Mouse (Mus musculus): ENCODE measurements at regions not wholly inside any gene's neighbourhood (a gene's known extent, or its start where the extent isn't known, plus 50 kb on each side); places are given as distances from the start of the nearest gene placed in this dataset.

GRCm38 (mm10) chr8:96174996-96175395 lies 286.6 kb upstream of the Got2 start:
- WGBS, result 53% methylated on average over 5 of the region's 5 CpGs
- ATAC-seq (ENCODE audit: low FRiP score, low TSS enrichment), result no peak

GRCm38 (mm10) chr8:96164933-96165332 lies 276.6 kb upstream of the Got2 start:
- H3K4me1 ChIP-seq (ENCODE audit: insufficient read depth, low read length), result no peaks in the 10 kb centered on the region
- no peak overlapping the region for H3K4me2 ChIP-seq (replicated peaks; ENCODE audit: low read depth, low read length)
- H3K36me3 ChIP-seq (ENCODE audit: insufficient read depth, low read length), result no peaks in the 10 kb centered on the region
- no peaks in the 10 kb centered on the region for H3K9me3 ChIP-seq (ENCODE audit: low read length)
- no peak overlapping the region for H3K4me3 ChIP-seq (ENCODE audit: low read length)
- 92% methylated on average over 8 of the region's 8 CpGs for WGBS
- no peak overlapping the region for H3K27ac ChIP-seq (ENCODE audit: low read length)
- no peak for ATAC-seq (ENCODE audit: low FRiP score, low TSS enrichment)
- no peak overlapping the region for H3K9ac ChIP-seq (replicated peaks; ENCODE audit: low read length)
- H3K27me3 ChIP-seq (ENCODE audit: insufficient read depth, low read length), result no peaks in the 10 kb centered on the region

More at GRCm38 (mm10) chr8:96174996-96175395, 286.6 kb upstream of the Got2 start:
- no peaks in the 10 kb centered on the region for H3K36me3 ChIP-seq (ENCODE audit: insufficient read depth, low read length)
- no peak overlapping the region for H3K4me2 ChIP-seq (replicated peaks; ENCODE audit: low read depth, low read length)
- H3K27me3 ChIP-seq (ENCODE audit: insufficient read depth, low read length), result no peaks in the 10 kb centered on the region
- H3K27ac ChIP-seq (ENCODE audit: low read length), result no peak overlapping the region
- H3K9ac ChIP-seq (replicated peaks; ENCODE audit: low read length), result no peak overlapping the region
- no peak overlapping the region for H3K4me3 ChIP-seq (ENCODE audit: low read length)
- no peaks in the 10 kb centered on the region for H3K4me1 ChIP-seq (ENCODE audit: insufficient read depth, low read length)
- H3K9me3 ChIP-seq (ENCODE audit: low read length), result no peaks in the 10 kb centered on the region

- Histone ChIP-seq H3K4me1 (ENCODE audit: insufficient read depth, low read length) (no peaks in the 10 kb centered on the region), H3K4me2 (replicated peaks; ENCODE audit: low read depth, low read length) (no peak overlapping the region), H3K27ac (ENCODE audit: low read length) (no peak overlapping the region), H3K27me3 (ENCODE audit: insufficient read depth, low read length) (no peaks in the 10 kb centered on the region), H3K9me3 (ENCODE audit: low read length) (no peaks in the 10 kb centered on the region), H3K4me3 (ENCODE audit: low read length) (no peak overlapping the region), H3K36me3 (ENCODE audit: insufficient read depth, low read length) (no peaks in the 10 kb centered on the region), H3K9ac (replicated peaks; ENCODE audit: low read length) (no peak overlapping the region)
- WGBS, result 34% methylated on average over 6 of the region's 6 CpGs
- no peak for ATAC-seq (ENCODE audit: low FRiP score, low TSS enrichment)
These were observed 271.6 kb upstream of the Got2 start for GRCm38 (mm10) chr8:96159899-96160298.

GRCm38 (mm10) chr8:96152496-96153250 lies 264.3 kb upstream of the Got2 start:
- WGBS, result 40% methylated on average over 12 of the region's 12 CpGs

GRCm38 (mm10) chr8:96152056-96152455 lies 263.7 kb upstream of the Got2 start:
- ATAC-seq (ENCODE audit: low FRiP score, low TSS enrichment), result no peak
- no peaks in the 10 kb centered on the region for H3K27me3 ChIP-seq (ENCODE audit: insufficient read depth, low read length)
- H3K4me3 ChIP-seq (ENCODE audit: low read length), result no peak overlapping the region
- H3K4me2 ChIP-seq (replicated peaks; ENCODE audit: low read depth, low read length), result no peak overlapping the region
- H3K36me3 ChIP-seq (ENCODE audit: insufficient read depth, low read length), result no peaks in the 10 kb centered on the region
- H3K27ac ChIP-seq (ENCODE audit: low read length), result no peak overlapping the region
- H3K4me1 ChIP-seq (ENCODE audit: insufficient read depth, low read length), result no peaks in the 10 kb centered on the region
- H3K9ac ChIP-seq (replicated peaks; ENCODE audit: low read length), result no peak overlapping the region
- 79% methylated on average over 10 of the region's 10 CpGs for WGBS
- H3K9me3 ChIP-seq (ENCODE audit: low read length), result no peaks in the 10 kb centered on the region

More at GRCm38 (mm10) chr8:96152496-96153250, 264.3 kb upstream of the Got2 start:
- no peak overlapping the region for H3K27ac ChIP-seq (ENCODE audit: low read length)
- no peaks in the 10 kb centered on the region for H3K36me3 ChIP-seq (ENCODE audit: insufficient read depth, low read length)
- no peaks in the 10 kb centered on the region for H3K4me1 ChIP-seq (ENCODE audit: insufficient read depth, low read length)
- no peaks in the 10 kb centered on the region for H3K9me3 ChIP-seq (ENCODE audit: low read length)
- no peak overlapping the region for H3K9ac ChIP-seq (replicated peaks; ENCODE audit: low read length)
- no peak for ATAC-seq (ENCODE audit: low FRiP score, low TSS enrichment)
- no peak overlapping the region for H3K4me3 ChIP-seq (ENCODE audit: low read length)
- H3K27me3 ChIP-seq (ENCODE audit: insufficient read depth, low read length), result no peaks in the 10 kb centered on the region
- H3K4me2 ChIP-seq (replicated peaks; ENCODE audit: low read depth, low read length), result no peak overlapping the region

DNA sequence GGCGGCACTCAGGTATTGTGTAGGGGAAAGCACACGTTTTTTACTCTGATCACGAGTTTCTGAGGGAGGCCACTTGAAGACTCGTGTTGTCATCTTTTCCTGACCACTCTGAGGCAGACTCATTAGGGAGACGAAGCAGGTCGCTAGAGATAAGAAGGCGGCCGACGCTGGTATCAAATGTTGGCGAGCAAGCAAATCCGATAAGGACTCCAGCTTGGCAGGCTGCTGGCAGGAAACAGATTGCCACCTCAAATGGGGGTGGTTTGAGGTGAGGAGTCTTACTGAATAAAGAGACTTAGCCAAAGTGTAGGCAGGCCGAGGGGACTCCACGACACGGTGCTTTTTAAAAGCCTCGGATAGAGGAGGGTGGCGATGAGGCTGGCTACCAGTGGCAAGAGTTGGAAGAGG lies 262.7 kb upstream of the Got2 start:
- Histone ChIP-seq H3K27ac (ENCODE audit: low read length) (no peak overlapping the region), H3K9me3 (ENCODE audit: low read length) (no peaks in the 10 kb centered on the region), H3K4me2 (replicated peaks; ENCODE audit: low read depth, low read length) (no peak overlapping the region), H3K36me3 (ENCODE audit: insufficient read depth, low read length) (no peaks in the 10 kb centered on the region), H3K9ac (replicated peaks; ENCODE audit: low read length) (no peak overlapping the region), H3K4me1 (ENCODE audit: insufficient read depth, low read length) (no peaks in the 10 kb centered on the region), H3K4me3 (ENCODE audit: low read length) (no peak overlapping the region), H3K27me3 (ENCODE audit: insufficient read depth, low read length) (no peaks in the 10 kb centered on the region)
- WGBS, result 76% methylated on average over 16 of the region's 16 CpGs
- no peak for ATAC-seq (ENCODE audit: low FRiP score, low TSS enrichment)

DNA sequence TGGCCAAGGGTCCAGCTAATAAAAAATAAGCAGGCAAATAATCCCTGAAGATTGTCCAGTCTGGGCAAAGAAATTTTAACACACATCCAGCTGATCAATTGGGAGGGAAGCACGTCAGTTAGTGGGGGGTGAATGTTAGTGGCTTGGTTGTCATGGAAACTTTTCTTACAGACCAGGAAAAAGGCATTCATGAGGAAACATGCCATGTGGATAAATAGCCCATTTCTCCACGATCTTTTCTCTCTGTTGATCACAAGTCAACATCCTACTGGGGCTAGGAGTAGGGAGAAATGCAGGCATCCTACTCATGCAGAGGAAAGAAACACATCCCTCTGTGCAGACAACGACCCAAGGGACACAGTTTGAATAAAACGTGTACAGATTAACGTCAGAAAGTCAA lies 243.8 kb upstream of the Got2 start:
- no peaks in the 10 kb centered on the region for H3K27me3 ChIP-seq (ENCODE audit: insufficient read depth, low read length)
- 56% methylated on average over 5 of the region's 5 CpGs for WGBS
- H3K4me2 ChIP-seq (replicated peaks; ENCODE audit: low read depth, low read length), result no peak overlapping the region

DNA sequence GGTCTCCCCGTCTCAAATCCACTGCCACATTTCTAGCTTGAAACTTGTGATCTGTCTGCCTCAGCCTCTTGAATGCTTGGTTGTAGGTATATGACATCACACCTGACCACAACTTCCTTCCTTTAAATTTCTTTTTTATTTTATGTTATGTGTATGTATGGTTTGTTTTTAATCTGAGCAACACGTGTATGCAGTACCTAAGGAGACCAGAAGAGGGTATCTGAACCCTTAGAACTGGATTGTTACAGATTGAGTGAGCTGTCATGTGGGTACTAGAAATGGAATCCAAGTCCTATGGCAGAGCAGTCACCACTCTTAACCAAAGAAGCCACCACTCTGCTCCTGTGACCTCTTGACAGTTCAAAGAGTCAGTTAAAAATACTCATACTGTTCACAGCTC lies 240.0 kb upstream of the Got2 start:
- no peaks in the 10 kb centered on the region for H3K9me3 ChIP-seq (ENCODE audit: low read length)
- H3K4me2 ChIP-seq (replicated peaks; ENCODE audit: low read depth, low read length), result no peak overlapping the region
- no peak for ATAC-seq (ENCODE audit: low FRiP score, low TSS enrichment)
- no peaks in the 10 kb centered on the region for H3K36me3 ChIP-seq (ENCODE audit: insufficient read depth, low read length)
- WGBS, result 69% methylated on average over 2 of the region's 2 CpGs
- no peaks in the 10 kb centered on the region for H3K27me3 ChIP-seq (ENCODE audit: insufficient read depth, low read length)
- H3K9ac ChIP-seq (replicated peaks; ENCODE audit: low read length), result no peak overlapping the region
- no peaks in the 10 kb centered on the region for H3K4me1 ChIP-seq (ENCODE audit: insufficient read depth, low read length)
- H3K27ac ChIP-seq (ENCODE audit: low read length), result no peak overlapping the region
- H3K4me3 ChIP-seq (ENCODE audit: low read length), result no peak overlapping the region

More for the DNA sequence above, 243.8 kb upstream of the Got2 start:
- Histone ChIP-seq H3K9me3 (ENCODE audit: low read length) (no peaks in the 10 kb centered on the region), H3K36me3 (ENCODE audit: insufficient read depth, low read length) (no peaks in the 10 kb centered on the region), H3K27ac (ENCODE audit: low read length) (no peak overlapping the region), H3K4me1 (ENCODE audit: insufficient read depth, low read length) (no peaks in the 10 kb centered on the region), H3K4me3 (ENCODE audit: low read length) (no peak overlapping the region), H3K9ac (replicated peaks; ENCODE audit: low read length) (no peak overlapping the region)
- no peak for ATAC-seq (ENCODE audit: low FRiP score, low TSS enrichment)

- no peak overlapping the region for H3K4me2 ChIP-seq (replicated peaks; ENCODE audit: low read depth, low read length)
- no peaks in the 10 kb centered on the region for H3K36me3 ChIP-seq (ENCODE audit: insufficient read depth, low read length)
- no peak overlapping the region for H3K9ac ChIP-seq (replicated peaks; ENCODE audit: low read length)
- WGBS, result 82% methylated on average over 5 of the region's 5 CpGs
- H3K27me3 ChIP-seq (ENCODE audit: insufficient read depth, low read length), result no peaks in the 10 kb centered on the region
- ATAC-seq (ENCODE audit: low FRiP score, low TSS enrichment), result no peak
- H3K9me3 ChIP-seq (ENCODE audit: low read length), result no peaks in the 10 kb centered on the region
- H3K4me1 ChIP-seq (ENCODE audit: insufficient read depth, low read length), result no peaks in the 10 kb centered on the region
- no peak overlapping the region for H3K4me3 ChIP-seq (ENCODE audit: low read length)
- H3K27ac ChIP-seq (ENCODE audit: low read length), result no peak overlapping the region
These were observed 212.5 kb upstream of the Got2 start for GRCm38 (mm10) chr8:96100817-96101216.

DNA sequence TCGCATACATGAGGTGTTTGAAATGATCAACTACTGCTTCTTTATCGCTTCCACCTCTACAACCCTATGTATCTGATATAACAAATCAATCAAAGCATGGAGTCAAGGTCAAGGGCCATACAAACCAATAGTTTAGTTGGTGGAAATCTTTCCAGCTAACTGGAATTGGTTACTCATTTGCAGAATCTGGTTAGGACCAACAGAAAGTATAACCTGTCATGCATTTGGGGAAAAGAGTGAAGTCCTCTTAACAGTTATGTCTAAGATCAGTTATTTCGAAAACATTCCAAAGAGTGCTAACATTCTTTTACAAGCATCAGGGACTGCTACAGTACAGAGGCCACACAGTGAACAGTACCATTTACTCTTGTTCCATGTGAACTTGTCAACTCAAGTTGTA lies 204.6 kb upstream of the Got2 start:
- ATAC-seq (ENCODE audit: low FRiP score, low TSS enrichment), result no peak
- H3K27me3 ChIP-seq (ENCODE audit: insufficient read depth, low read length), result no peaks in the 10 kb centered on the region
- H3K9me3 ChIP-seq (ENCODE audit: low read length), result no peaks in the 10 kb centered on the region
- no peak overlapping the region for H3K4me3 ChIP-seq (ENCODE audit: low read length)
- no peaks in the 10 kb centered on the region for H3K36me3 ChIP-seq (ENCODE audit: insufficient read depth, low read length)
- H3K9ac ChIP-seq (replicated peaks; ENCODE audit: low read length), result no peak overlapping the region
- H3K27ac ChIP-seq (ENCODE audit: low read length), result no peak overlapping the region
- WGBS, result 88% methylated on average over 3 of the region's 3 CpGs
- no peak overlapping the region for H3K4me2 ChIP-seq (replicated peaks; ENCODE audit: low read depth, low read length)
- H3K4me1 ChIP-seq (ENCODE audit: insufficient read depth, low read length), result no peaks in the 10 kb centered on the region

All from kidney, embryonic 16.5 days (tissue).